Mouse (Mus musculus): ENCODE results near the gene Mgp.

DNA sequence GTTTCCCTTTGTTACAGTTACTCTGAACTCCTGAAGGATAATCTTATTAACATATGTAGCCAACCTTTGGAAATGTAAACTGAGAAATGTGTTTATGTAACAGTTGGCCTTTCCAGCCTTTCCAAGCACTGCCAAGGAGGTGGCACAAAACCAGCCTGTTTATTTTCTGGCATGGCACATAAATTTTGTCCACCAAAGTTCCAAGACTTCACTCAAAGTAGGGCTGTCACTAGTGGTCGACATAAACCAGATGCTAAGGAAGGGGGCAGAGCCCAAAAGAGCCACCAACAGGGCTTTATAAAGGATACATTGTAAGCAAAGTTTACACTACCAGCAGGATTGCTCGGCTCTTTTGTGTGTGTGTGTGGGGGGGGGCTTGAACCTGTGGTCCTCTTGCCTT, 42.3 kb upstream of the Mgp start:
- TF ChIP-seq CTCF (IDR thresholded peaks at IDR 0.05; ENCODE audit: borderline replicate concordance, extremely low read depth, insufficient read depth, insufficient read length), result no peak
- no peak for TF ChIP-seq POLR2A (IDR thresholded peaks at IDR 0.05; ENCODE audit: borderline replicate concordance, extremely low read depth, insufficient read depth, insufficient read length, poor library complexity, severe bottlenecking)

All from brain, embryonic 14.5 days (tissue).